Mouse (Mus musculus) hindbrain, embryonic 11.5 days (tissue): ENCODE measurements around the gene Hspb2. TPM values are rescaled to one million over a fixed set of nuclear protein-coding genes. Genes with fewer than 3 reads are reported as not detected.

Experiments
- ATAC-seq: fragments of 200-750 bp; cut with Nextera tagmentation; 2 replicates; pipeline ENCODE4 v1.8.0; 2017; ENCODE audit warnings: mild to moderate bottlenecking, moderate TSS enrichment, moderate library complexity; ENCODE audit not compliant: low FRiP score
- DNase-seq: peaks from one replicate; pipeline ENCODE4 v3.0.0-alpha.2; 2015; ENCODE audit warnings: low spot score
- H3K27ac ChIP-seq: fragments of 300-500 bp; sonication (generic); 2 replicates; pipeline ENCODE4 v1.5.1; 2014; ENCODE audit warnings: mild to moderate bottlenecking, low read depth, low read length
- H3K27me3 ChIP-seq: fragments of 300-500 bp; sonication (generic); 2 replicates; pipeline ENCODE4 v1.6.1; 2014; ENCODE audit warnings: mild to moderate bottlenecking, low read length, moderate library complexity, mixed read lengths; ENCODE audit not compliant: control insufficient read depth, insufficient read depth
- H3K36me3 ChIP-seq: fragments of 300-500 bp; sonication (generic); 2 replicates; pipeline ENCODE4 v1.6.1; 2014; ENCODE audit warnings: mild to moderate bottlenecking, low read length, moderate library complexity, mixed read lengths; ENCODE audit not compliant: control insufficient read depth, insufficient read depth
- H3K4me1 ChIP-seq: fragments of 300-500 bp; sonication (generic); replicated peaks from 2 replicates; pipeline ENCODE4 v1.6.1; 2014; ENCODE audit warnings: low read length, mixed read lengths; ENCODE audit not compliant: control insufficient read depth, insufficient read depth
- H3K4me2 ChIP-seq: fragments of 300-500 bp; sonication (generic); replicated peaks from 2 replicates; pipeline ENCODE4 v1.6.1; 2014; ENCODE audit warnings: mild to moderate bottlenecking, low read depth, low read length
- H3K4me3 ChIP-seq: fragments of 300-500 bp; sonication (generic); 2 replicates; pipeline ENCODE4 v1.5.1; 2014; ENCODE audit warnings: low read depth, low read length
- H3K9ac ChIP-seq: fragments of 300-500 bp; sonication (generic); 2 replicates; pipeline ENCODE4 v1.6.1; 2014; ENCODE audit warnings: low read depth, low read length
- H3K9me3 ChIP-seq: fragments of 300-500 bp; sonication (generic); 2 replicates; pipeline ENCODE4 v1.6.1; 2016; ENCODE audit warnings: low read length; ENCODE audit not compliant: control insufficient read depth
- WGBS: fragments of 180-500 bp; shearing (Covaris S2); extraction: QIAGEN DNeasy Blood & Tissue Kit; methylation state at CpG from one replicate; pipeline ENCODE4 v1.1.7; 2014; 5-methylcytosine and 5-hydroxymethylcytosine counted together
- polyA plus RNA-seq: library from polyadenylated mRNA; unstranded; fragments of >200 nt; fragmentation: Nextera tagmentation; extraction: Ambion mirVana; gene quantifications from 2 replicates; pipeline ENCODE4 v1.2.1, GENCODE M21; 2014

Gene Hspb2
- polyA plus RNA-seq, 1 experiment from 2014 or later: 1.9 TPM

DNA sequence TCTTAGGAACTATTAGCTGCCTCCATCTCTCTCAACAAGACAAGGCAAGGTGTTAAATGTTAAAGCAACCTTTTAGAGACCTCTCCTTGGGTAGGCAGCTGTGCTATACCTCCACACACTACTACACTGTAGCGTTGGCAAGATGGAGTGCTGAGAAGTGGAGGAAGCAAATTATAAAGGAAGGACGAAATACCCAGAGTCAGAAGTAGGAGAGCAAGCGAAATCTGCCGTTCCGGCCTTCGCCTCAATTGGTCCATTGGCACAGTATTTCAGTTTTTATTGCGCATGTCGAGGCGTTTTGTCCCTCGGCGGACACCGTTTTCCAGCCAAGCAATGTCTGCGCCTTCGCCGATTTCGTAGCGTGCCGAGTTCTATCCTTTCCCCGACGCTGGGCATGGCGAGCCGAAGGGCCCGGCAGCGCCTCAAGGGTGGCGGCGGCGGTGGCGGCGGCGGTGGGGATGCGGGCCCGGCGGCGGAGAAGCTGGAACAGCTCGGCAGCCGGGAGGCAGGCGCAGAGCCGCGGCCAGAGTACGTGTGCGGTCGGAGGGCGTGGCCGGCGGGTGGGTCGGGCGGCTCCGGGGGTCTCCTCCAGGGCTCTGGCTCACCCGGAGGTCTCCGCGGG, 22.9 kb upstream of the Hspb2 start, which contains the start of the genes Alg9 and 1110032A03Rik:
Gene Alg9 (plus strand): TSS at position 29 of the 622 bp plus-strand sequence.
Gene 1110032A03Rik (minus strand): TSS at position 530 of the 622 bp plus-strand sequence.
- no peaks in the 10 kb centered on the region for H3K27me3 ChIP-seq
- peak within 1 kb of the TSS; percentile 71 for H3K9ac ChIP-seq

GRCm38 (mm10) chr9:50774026-50774462, 21.9 kb upstream of the Hspb2 start:
- Histone ChIP-seq H3K27me3 (no peaks in the 10 kb centered on the region), H3K4me2 (no peak overlapping the region; the same call in 1 of the 2 replicates), H3K36me3 (no peaks in the 10 kb centered on the region), H3K27ac (no peak overlapping the region), H3K9me3 (no peaks in the 10 kb centered on the region), H3K9ac (no peak overlapping the region), H3K4me1 (0 out of 2 replicates have a peak, but pooled peaks cover 2% of the 10 kb centered on the region), H3K4me3 (no peak overlapping the region)
- no peak for ATAC-seq
- no peak for DNase-seq
- 92% methylated on average over 4 of the region's 4 CpGs for whole genome bisulfite sequencing

More for the DNA sequence above, 22.9 kb upstream of the Hspb2 start, which contains the start of the genes Alg9 and 1110032A03Rik:
- under 1% methylated on average over 41 of the region's 51 CpGs for WGBS
- H3K4me2 ChIP-seq: peak within 1 kb of the TSS; percentile 58
- ATAC-seq (peak; percentile 88), DNase-seq (peak; percentile 91)
- H3K27ac ChIP-seq: peak within 1 kb of the TSS; percentile 43
- peak within 1 kb of the TSS; percentile 70 for H3K4me3 ChIP-seq
- 0 out of 2 replicates have a peak, but pooled peaks cover 2% of the 10 kb centered on the region for H3K4me1 ChIP-seq
- H3K36me3 ChIP-seq: no peaks in the 10 kb centered on the region
- H3K9me3 ChIP-seq: no peaks in the 10 kb centered on the region

GRCm38 (mm10) chr9:50770011-50770410, 17.9 kb upstream of the Hspb2 start:
- H3K4me2 ChIP-seq: no peak overlapping the region
- H3K36me3 ChIP-seq: no peaks in the 10 kb centered on the region
- 80% methylated on average over 2 of the region's 2 CpGs for WGBS

GRCm38 (mm10) chr9:50768107-50769002, 16.2 kb upstream of the Hspb2 start, which contains the start of gene Fdxacb1:
Fdxacb1 (plus strand) TSS chr9:50768236.
- peak; percentile 99 for DNase-seq
- Histone ChIP-seq H3K27me3 (no peaks in the 10 kb centered on the region), H3K36me3 (no peaks in the 10 kb centered on the region), H3K9me3 (no peaks in the 10 kb centered on the region), H3K4me1 (peaks cover 2% of the 10 kb centered on the region; the same call in 1 of the 2 replicates), H3K27ac (peak within 1 kb of the TSS; percentile 73), H3K4me3 (peak within 1 kb of the TSS; percentile 55), H3K9ac (peak within 1 kb of the TSS; percentile 59), H3K4me2 (peak within 1 kb of the TSS; percentile 61)
- peak; percentile 97 for ATAC-seq
- WGBS: 6% methylated on average over 59 of the region's 59 CpGs

More at GRCm38 (mm10) chr9:50770011-50770410, 17.9 kb upstream of the Hspb2 start:
- Histone ChIP-seq H3K27ac (no peak overlapping the region), H3K4me1 (peaks cover 4% of the 10 kb centered on the region; the same call in 1 of the 2 replicates), H3K4me3 (no peak overlapping the region), H3K27me3 (no peaks in the 10 kb centered on the region), H3K9ac (no peak overlapping the region), H3K9me3 (no peaks in the 10 kb centered on the region)
- ATAC-seq (no peak), DNase-seq (no peak)

DNA sequence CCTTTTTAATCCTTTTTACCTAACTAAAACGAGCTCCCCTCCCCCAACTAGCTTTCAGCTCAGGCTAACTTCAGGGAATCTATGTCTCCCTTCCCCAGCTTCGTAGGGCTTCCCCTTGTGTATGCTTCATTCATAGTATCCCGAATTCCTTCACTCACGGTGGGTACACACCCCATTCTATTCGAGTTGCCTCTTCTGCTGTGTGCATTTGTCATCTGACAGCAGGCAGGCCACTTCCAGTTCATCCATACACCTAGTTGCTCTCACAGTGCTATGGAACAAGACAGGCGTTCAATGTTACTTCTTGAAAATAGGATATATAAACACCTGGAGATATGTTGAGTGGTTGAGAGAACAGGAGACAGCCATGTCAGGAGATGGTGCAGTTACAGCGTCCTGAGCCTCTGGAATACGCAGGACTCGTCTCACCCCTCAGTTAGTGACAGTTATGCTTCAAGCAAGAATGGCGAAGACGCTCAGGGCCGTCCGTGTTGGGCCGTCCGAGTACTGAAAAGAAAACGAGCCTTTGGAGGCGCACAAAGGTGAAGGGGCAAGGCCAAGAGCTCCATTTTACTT, 15.5 kb upstream of the Hspb2 start:
- ATAC-seq (peak; percentile 8; the same call in 1 of the 2 replicates), DNase-seq (no peak)
- Histone ChIP-seq H3K4me3 (peak overlapping the region; percentile 55), H3K4me2 (peak overlapping the region; percentile 61), H3K27me3 (no peaks in the 10 kb centered on the region), H3K9me3 (no peaks in the 10 kb centered on the region), H3K9ac (peak overlapping the region; percentile 59), H3K36me3 (no peaks in the 10 kb centered on the region), H3K4me1 (peaks cover 2% of the 10 kb centered on the region; the same call in 1 of the 2 replicates), H3K27ac (0 out of 2 replicates have a peak overlapping the region, but pooled peaks have one; percentile 73)
- WGBS: 6% methylated on average over 17 of the region's 17 CpGs

- no peak overlapping the region for H3K4me2 ChIP-seq
- ATAC-seq (no peak), DNase-seq (peak; percentile 51)
These were observed 11.2 kb upstream of the Hspb2 start for GRCm38 (mm10) chr9:50763331-50763730.

GRCm38 (mm10) chr9:50761520-50762243, 9.5 kb upstream of the Hspb2 start:
- DNase-seq (no peak), ATAC-seq (no peak)
- 74% methylated on average over 6 of the region's 6 CpGs for WGBS
- no peak overlapping the region for H3K9ac ChIP-seq
- no peaks in the 10 kb centered on the region for H3K36me3 ChIP-seq
- no peaks in the 10 kb centered on the region for H3K9me3 ChIP-seq
- no peaks in the 10 kb centered on the region for H3K4me1 ChIP-seq
- H3K27ac ChIP-seq: no peak overlapping the region
- H3K27me3 ChIP-seq: no peaks in the 10 kb centered on the region
- H3K4me3 ChIP-seq: no peak overlapping the region
- no peak overlapping the region for H3K4me2 ChIP-seq

More at GRCm38 (mm10) chr9:50763331-50763730, 11.2 kb upstream of the Hspb2 start:
- no peak overlapping the region for H3K4me3 ChIP-seq
- 71% methylated on average over 1 of the region's 1 CpGs for WGBS
- no peak overlapping the region for H3K9ac ChIP-seq
- no peak overlapping the region for H3K27ac ChIP-seq
- H3K36me3 ChIP-seq: no peaks in the 10 kb centered on the region
- no peaks in the 10 kb centered on the region for H3K27me3 ChIP-seq
- no peaks in the 10 kb centered on the region for H3K9me3 ChIP-seq
- peaks cover 2% of the 10 kb centered on the region; the same call in 1 of the 2 replicates for H3K4me1 ChIP-seq

DNA sequence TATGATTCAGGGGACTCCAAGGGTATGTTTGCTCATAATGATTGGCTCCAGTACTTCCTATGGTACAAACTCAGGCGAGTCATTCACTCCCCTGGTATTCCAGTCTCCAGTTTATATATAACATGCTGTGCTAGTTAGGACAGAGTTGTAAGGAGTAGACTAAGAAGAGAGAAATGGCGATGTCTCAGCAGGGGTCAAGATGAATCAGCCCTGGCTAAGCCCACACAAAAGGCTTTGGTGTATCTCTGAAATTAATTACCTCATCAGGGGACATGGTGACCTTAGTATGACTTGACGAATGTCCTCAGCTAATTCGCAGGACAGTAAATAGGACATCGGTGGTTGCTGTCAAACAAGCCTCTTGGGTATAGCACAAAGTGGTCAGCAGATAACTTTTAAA, 4.6 kb upstream of the Hspb2 start:
- Histone ChIP-seq H3K36me3 (no peaks in the 10 kb centered on the region), H3K27me3 (no peaks in the 10 kb centered on the region), H3K27ac (no peak overlapping the region), H3K4me2 (no peak overlapping the region), H3K4me3 (no peak overlapping the region), H3K9me3 (no peaks in the 10 kb centered on the region), H3K4me1 (no peaks in the 10 kb centered on the region), H3K9ac (no peak overlapping the region)
- DNase-seq (no peak), ATAC-seq (no peak)
- 50% methylated on average over 5 of the region's 5 CpGs for WGBS
